Mouse (Mus musculus) embryonic facial prominence, embryonic 14.5 days (tissue): ENCODE measurements around the gene Rgs16. TPM values are rescaled to one million over a fixed set of nuclear protein-coding genes. Genes with fewer than 3 reads are reported as not detected.

Source experiments
- polyA plus RNA-seq: library from polyadenylated mRNA; unstranded; fragments of >200 nt; fragmentation: Nextera tagmentation; extraction: Ambion mirVana; gene quantifications from 2 replicates; pipeline ENCODE4 v1.2.1, GENCODE M21; 2014

Rgs16 gene
- polyA plus RNA-seq, 1 experiment from 2014 or later: 7.6 TPM

Other genes with a start within 250 kb of the Rgs16 start
- 14.9 and 15.4 TPM in 2 replicates for gene Npl, start 190.3 kb upstream of the Rgs16 start, polyA plus RNA-seq
- 1.3 and 1.4 TPM in 2 replicates for gene Rgs8, start 87.3 kb upstream of the Rgs16 start, polyA plus RNA-seq
- gene Rnasel, start 9.1 kb downstream of the Rgs16 start, polyA plus RNA-seq: 12.6 and 13.1 TPM in 2 replicates
- 0.14 and 0.26 TPM in 2 replicates for gene Rgsl1, start 103.8 kb downstream of the Rgs16 start, polyA plus RNA-seq
- 0.18 and 0.19 TPM in 2 replicates for gene Teddm1b, start 134.0 kb downstream of the Rgs16 start, polyA plus RNA-seq
- not detected in 2 replicates for gene Teddm1a, start 151.4 kb downstream of the Rgs16 start, polyA plus RNA-seq
- 97.5 and 104 TPM in 2 replicates for gene Glul, start 159.6 kb downstream of the Rgs16 start, polyA plus RNA-seq
- 0.77 and 0.97 TPM in 2 replicates for gene Teddm2, start 159.9 kb downstream of the Rgs16 start, polyA plus RNA-seq